Mouse (Mus musculus) G1E (cell line): ENCODE data around the gene Dnase1. TPM values are rescaled to one million over a fixed set of nuclear protein-coding genes. Genes with fewer than 3 reads are reported as not detected.
"Not testable (repeated sequence)": the region's sequence is repeated elsewhere in the genome, so short reads cannot be mapped to it uniquely, and the experiment has no call there.

Experiments used
- ATAC-seq: 2 replicates; pipeline ENCODE4 v1.8.0; 2016; ENCODE audit warnings: mild to moderate bottlenecking; ENCODE audit not compliant: insufficient number of reproducible peaks, poor library complexity, low FRiP score, severe bottlenecking; ENCODE audit errors: extremely low read depth
- DNase-seq: peaks from one replicate; pipeline ENCODE4 v3.0.0; 2012; ENCODE audit warnings: low spot score
- H3K27me3 ChIP-seq: 2 replicates; pipeline ENCODE4 v1.6.1; 2012; ENCODE audit warnings: mild to moderate bottlenecking, low read length, inconsistent platforms; ENCODE audit not compliant: insufficient read depth
- H3K36me3 ChIP-seq: replicated peaks from 2 replicates; pipeline ENCODE3; 2012; ENCODE audit warnings: mild to moderate bottlenecking, inconsistent platforms
- H3K4me1 ChIP-seq: 2 replicates; pipeline ENCODE4 v1.6.1; 2012; ENCODE audit warnings: low read depth, low read length, inconsistent platforms, mixed read lengths; ENCODE audit not compliant: insufficient read depth
- H3K4me3 ChIP-seq: 2 replicates; pipeline ENCODE4 v1.5.1; 2012; ENCODE audit warnings: low read depth, mild to moderate bottlenecking, inconsistent platforms, low read length, moderate library complexity, mixed read lengths
- H3K9me3 ChIP-seq: replicated peaks from 2 replicates; pipeline ENCODE4 v1.6.1; 2012; ENCODE audit warnings: inconsistent platforms
- CTCF ChIP-seq: IDR thresholded peaks from 2 replicates; pipeline ENCODE4 v1.5.1; 2012; ENCODE audit warnings: low read depth, low read length, inconsistent platforms, mixed read lengths
- GATA1 ChIP-seq: IDR thresholded peaks from 2 replicates; pipeline ENCODE4 v1.6.1; 2012; ENCODE audit warnings: borderline replicate concordance, low read length, inconsistent platforms, mixed read lengths
- GATA2 ChIP-seq: IDR thresholded peaks from 2 replicates; pipeline ENCODE4 v1.6.1; 2012; ENCODE audit warnings: low read depth, low read length, inconsistent platforms, borderline replicate concordance
- POLR2AphosphoS5 ChIP-seq: IDR thresholded peaks from 2 replicates; pipeline ENCODE4 v1.6.1; 2012; ENCODE audit warnings: low read depth, low read length, inconsistent platforms; ENCODE audit not compliant: insufficient replicate concordance
- TAL1 ChIP-seq: conservative IDR thresholded peaks from 2 replicates; pipeline ENCODE4 v1.6.1; 2012; ENCODE audit warnings: low read depth, low read length, inconsistent platforms, mixed read lengths
- polyA plus RNA-seq: library from polyadenylated mRNA; stranded (reverse); fragments of >175 nt; gene quantifications from 2 replicates; pipeline ENCODE4 v1.2.3, GENCODE M21; 2012
- total RNA-seq, 2 experiments: library from RNA; stranded (forward) in 1 of 2; stranded (reverse) in 1 of 2; fragments of 200-1000 nt in 1 of 2; fragments of >200 nt in 1 of 2; fragmentation: Nextera tagmentation in 1 of 2; gene quantifications; 2 replicates each; pipeline ENCODE4 v1.2.3; 2014 to 2017

The Dnase1 gene
- total RNA-seq (2014; fragmentation: Nextera tagmentation) (not detected in 2 replicates), total RNA-seq (2017) (0.41 and 0.49 TPM in 2 replicates), polyA plus RNA-seq (not detected in 2 replicates)

DNA sequence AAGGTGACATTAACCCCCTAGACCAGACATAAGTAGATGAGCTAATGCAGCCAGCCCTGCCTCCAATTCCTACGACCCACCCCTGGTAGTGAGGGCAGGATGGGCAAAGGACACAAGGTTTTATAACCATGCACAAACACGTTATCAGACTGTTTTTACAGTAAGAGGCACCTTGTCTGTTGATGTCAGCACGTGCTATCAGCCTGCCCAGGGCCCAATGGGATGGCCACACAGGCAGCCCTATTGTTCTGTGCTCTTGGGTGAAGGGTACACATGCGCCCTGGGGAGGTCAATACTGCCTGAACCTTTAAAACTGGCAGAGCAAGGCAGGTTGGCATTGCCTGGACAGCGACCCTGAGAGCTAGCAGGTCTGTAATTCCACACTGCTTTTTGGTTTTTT is at the start of gene Dnase1:
Dnase1 (plus strand) TSS at position 136 of the 400 bp plus-strand sequence.
- H3K4me3 ChIP-seq: no peak within 1 kb of the TSS
- TF ChIP-seq POLR2AphosphoS5 (no peak), GATA1 (no peak), GATA2 (no peak), CTCF (no peak), TAL1 (no peak)
- DNase-seq (no peak), ATAC-seq (no peak)
- no peaks in the 10 kb centered on the region for H3K27me3 ChIP-seq
- peaks cover 68% of the 10 kb centered on the region for H3K36me3 ChIP-seq
- H3K9me3 ChIP-seq: no peaks in the 10 kb centered on the region
- peaks cover 40% of the 10 kb centered on the region for H3K4me1 ChIP-seq

DNA sequence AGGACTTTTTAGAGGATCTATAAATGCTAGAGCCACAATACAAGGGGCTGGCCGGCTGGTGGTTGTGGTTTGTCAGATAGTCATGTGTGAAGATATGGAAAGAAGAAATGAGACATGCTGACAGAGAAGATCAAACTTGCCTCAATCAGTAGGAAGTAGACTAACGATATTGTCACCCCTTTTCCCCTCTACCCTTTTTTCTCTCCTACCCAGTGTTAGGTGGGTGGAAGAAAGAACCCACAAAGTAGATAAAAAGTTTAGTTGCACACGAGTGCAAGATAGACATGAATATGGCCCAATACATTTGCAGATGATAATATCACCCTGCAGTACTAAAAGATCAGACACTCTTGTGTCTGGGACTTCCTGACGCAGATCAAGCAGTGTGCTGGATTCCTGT is 48.3 kb upstream of the Dnase1 start:
- no peak for TF ChIP-seq GATA1
- TF ChIP-seq GATA2: no peak
- no peak for TF ChIP-seq POLR2AphosphoS5
- no peak for TF ChIP-seq CTCF
- no peak for TF ChIP-seq TAL1
- no peaks in the 10 kb centered on the region for H3K4me1 ChIP-seq
- no peak overlapping the region for H3K4me3 ChIP-seq
- no peaks in the 10 kb centered on the region for H3K27me3 ChIP-seq
- ATAC-seq (no peak), DNase-seq (no peak)
- H3K36me3 ChIP-seq: peaks cover 95% of the 10 kb centered on the region
- no peaks in the 10 kb centered on the region for H3K9me3 ChIP-seq

DNA sequence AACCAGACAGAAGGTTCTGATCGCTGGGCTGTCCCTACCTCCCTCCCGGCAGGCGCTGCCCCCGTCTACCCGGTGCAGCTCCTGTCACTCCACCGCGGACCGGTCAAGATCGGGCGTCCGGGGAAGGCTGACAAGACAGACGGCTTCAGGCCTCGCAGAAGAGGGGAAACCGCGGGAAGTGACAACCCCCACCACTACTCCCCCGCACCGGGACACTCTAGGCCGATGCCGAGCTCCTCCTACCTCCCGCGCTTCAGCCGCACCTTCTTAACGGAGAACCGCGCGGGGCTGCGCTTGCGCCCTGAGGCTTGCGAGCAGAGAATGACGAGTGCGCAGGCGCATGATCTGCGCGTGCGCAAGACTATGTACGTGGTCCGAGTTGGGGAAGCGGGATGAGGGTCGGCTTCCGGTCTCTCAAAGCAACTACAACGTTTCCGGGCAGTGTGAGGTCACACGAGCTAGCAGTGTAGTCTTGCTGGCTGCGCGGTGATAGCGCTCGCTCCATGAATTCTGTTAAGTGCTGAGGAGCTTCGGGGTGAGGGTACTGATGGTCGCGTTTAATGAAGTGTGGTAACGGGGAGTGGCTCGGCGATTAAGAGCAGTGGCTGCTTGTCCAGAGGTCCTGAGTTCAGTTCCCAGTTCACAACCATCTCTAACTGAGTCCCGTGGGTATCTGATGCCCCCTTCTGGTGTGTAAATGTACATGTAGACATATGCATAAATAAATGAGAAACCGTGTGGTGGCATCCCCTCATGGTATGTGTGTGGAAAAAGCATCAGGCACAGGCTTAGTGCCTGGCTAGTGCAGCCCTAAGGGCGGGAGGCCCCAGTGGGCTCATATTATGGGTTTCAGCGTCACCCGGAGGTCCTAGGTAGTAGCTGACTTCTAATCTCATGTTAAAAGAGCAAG is 33.0 kb upstream of the Dnase1 start, which contains the start of gene Slx4:
Slx4 (minus strand) TSS at position 282 of the 910 bp plus-strand sequence.
- Histone ChIP-seq H3K4me1 (peaks cover 31% of the 10 kb centered on the region), H3K9me3 (0 out of 2 replicates have a peak, but pooled peaks cover 5% of the 10 kb centered on the region), H3K36me3 (peaks cover 34% of the 10 kb centered on the region), H3K4me3 (peak within 1 kb of the TSS; percentile 83), H3K27me3 (no peaks in the 10 kb centered on the region)
- ATAC-seq: peak; percentile 89
- TF ChIP-seq GATA2: no peak
- TF ChIP-seq GATA1: no peak
- 0 out of 2 replicates have a peak, but pooled peaks have one; percentile 43 for TF ChIP-seq POLR2AphosphoS5
- TF ChIP-seq TAL1: no peak
- DNase-seq: peak; percentile 83

DNA sequence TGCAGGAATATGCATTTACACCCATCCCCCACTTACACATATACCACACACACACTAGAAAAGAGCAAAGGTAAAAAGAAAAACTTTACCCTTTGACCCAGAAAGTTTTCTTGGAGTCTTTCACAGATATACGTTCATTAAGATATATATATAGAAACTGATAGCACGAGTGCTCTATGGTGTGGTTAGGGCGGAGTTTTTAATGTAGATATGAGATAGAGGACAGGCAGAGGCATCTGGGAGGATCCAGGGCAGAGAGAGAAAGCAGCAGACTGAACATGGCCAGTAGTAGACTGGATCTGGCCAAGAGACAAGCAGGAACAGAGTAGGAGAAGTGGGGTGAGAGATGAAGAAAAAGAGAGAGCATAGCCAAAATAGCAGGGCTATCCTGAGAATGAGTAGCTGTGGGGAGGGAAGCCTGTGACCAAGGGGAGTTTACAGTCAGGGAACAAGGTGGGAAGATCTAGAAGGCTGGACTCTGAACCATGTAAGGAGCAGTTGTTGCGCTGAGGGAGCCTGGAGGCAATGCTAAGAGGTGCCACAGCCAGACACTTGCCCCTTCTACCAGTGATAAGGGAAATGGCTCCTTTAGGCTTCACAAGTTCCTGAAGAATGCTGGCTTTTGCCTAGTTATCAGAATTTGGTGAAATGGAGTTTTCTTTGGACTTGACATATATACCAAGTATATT is 23.7 kb upstream of the Dnase1 start:
- ATAC-seq: no peak
- Histone ChIP-seq H3K4me3 (no peak overlapping the region), H3K4me1 (peaks cover 8% of the 10 kb centered on the region), H3K36me3 (no peaks in the 10 kb centered on the region), H3K27me3 (peaks cover 2% of the 10 kb centered on the region; the same call in 1 of the 2 replicates), H3K9me3 (0 out of 2 replicates have a peak, but pooled peaks cover 9% of the 10 kb centered on the region)
- no peak for DNase-seq
- TF ChIP-seq POLR2AphosphoS5: no peak

DNA sequence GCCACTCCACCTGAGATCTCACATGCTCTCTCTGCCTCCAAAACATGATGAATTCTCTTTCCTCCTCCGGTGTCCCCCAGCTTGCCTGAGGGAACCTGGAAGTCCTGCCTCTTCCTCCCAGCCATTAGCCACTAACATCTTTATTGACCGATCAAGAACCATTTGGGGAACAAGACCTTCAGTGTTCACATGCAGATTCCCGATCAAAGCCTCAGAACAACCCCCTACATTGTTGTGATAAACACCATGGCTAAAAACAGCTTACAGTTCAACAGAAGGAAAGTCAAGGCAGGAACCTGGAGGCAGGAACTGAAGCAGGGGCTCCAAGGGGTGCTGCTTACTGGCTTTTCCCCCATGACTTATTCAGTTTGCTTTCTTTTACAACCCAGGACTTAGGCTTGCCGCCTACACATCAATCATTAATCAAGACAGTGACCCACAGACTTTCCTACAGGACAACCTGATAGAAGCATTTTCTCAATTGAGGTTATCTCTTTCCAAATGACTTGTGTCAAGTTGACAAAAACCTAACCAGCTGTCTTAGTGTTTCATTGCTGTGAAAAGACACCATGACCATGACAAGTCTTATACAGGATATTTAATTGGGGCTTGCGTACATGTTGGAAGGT is 22.6 kb upstream of the Dnase1 start:
- Histone ChIP-seq H3K4me1 (peaks cover 8% of the 10 kb centered on the region), H3K36me3 (no peaks in the 10 kb centered on the region), H3K27me3 (peaks cover 7% of the 10 kb centered on the region; the same call in 1 of the 2 replicates), H3K9me3 (0 out of 2 replicates have a peak, but pooled peaks cover 7% of the 10 kb centered on the region), H3K4me3 (no peak overlapping the region)
- TF ChIP-seq CTCF: no peak
- no peak for TF ChIP-seq GATA2
- no peak for TF ChIP-seq TAL1
- TF ChIP-seq GATA1: no peak
- ATAC-seq: no peak
- no peak for DNase-seq

DNA sequence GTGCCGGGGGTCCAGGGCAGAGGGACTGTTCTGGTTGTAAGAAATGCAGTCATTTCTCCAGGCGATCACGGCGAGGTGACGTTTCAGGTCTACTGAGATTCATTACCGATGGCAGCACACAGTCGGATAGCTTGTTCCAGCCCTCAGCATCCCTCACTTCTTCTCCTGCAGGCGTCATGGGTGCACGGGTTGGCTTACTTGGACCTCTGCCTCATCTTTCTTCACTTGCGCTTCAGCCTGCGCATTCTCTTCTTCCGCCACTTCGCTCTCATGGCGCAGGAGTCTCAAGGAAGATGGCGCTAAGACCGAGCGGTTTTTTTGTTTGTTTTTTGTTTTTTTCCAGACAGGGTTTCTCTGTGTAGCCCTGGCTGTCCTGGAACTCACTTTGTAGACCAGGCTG is 20.0 kb upstream of the Dnase1 start:
- not testable (repeated sequence) for H3K9me3 ChIP-seq, ATAC-seq, H3K4me1 ChIP-seq, DNase-seq, H3K36me3 ChIP-seq, H3K4me3 ChIP-seq
- peaks cover 14% of the 10 kb centered on the region for H3K27me3 ChIP-seq

DNA sequence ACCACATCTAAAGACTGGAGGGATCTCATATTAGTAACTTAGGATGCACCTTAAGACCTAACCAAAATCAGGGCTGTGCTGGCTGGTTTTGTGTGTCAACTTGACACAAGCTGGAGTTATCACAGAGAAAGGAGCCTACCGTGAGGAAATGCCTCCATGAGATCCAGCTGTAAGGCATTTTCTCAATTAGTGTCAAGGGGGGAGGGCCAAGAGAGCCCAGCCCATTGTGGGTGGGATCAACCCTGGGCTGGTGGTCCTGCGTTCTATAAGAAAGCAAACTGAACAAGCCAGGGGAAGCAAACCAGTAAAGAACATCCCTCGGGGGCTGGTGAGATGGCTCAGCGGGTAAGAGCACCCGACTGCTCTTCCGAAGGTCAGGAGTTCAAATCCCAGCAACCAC is 19.3 kb upstream of the Dnase1 start:
- H3K27me3 ChIP-seq: peaks cover 14% of the 10 kb centered on the region
- ATAC-seq, DNase-seq, H3K4me3 ChIP-seq, H3K36me3 ChIP-seq, H3K4me1 ChIP-seq, H3K9me3 ChIP-seq: not testable (repeated sequence)
